Mouse (Mus musculus) layer of hippocampus, postnatal 36 days (tissue): ENCODE measurements around the gene Iqca. TPM values are rescaled to one million over a fixed set of nuclear protein-coding genes. Genes with fewer than 3 reads are reported as not detected.

Experiments
- DNase-seq, 2 experiments: peaks; one replicate each; pipeline ENCODE4 v3.0.0; 2022
- total RNA-seq, 2 experiments: library from RNA; stranded (reverse); gene quantifications; 2 replicates each; pipeline ENCODE4 v1.2.3; 2021

Iqca gene
- 1 to 10 TPM in 1 of 2 experiments, under 1 TPM in 1; 0.63 to 1.3 TPM for total RNA-seq

DNA sequence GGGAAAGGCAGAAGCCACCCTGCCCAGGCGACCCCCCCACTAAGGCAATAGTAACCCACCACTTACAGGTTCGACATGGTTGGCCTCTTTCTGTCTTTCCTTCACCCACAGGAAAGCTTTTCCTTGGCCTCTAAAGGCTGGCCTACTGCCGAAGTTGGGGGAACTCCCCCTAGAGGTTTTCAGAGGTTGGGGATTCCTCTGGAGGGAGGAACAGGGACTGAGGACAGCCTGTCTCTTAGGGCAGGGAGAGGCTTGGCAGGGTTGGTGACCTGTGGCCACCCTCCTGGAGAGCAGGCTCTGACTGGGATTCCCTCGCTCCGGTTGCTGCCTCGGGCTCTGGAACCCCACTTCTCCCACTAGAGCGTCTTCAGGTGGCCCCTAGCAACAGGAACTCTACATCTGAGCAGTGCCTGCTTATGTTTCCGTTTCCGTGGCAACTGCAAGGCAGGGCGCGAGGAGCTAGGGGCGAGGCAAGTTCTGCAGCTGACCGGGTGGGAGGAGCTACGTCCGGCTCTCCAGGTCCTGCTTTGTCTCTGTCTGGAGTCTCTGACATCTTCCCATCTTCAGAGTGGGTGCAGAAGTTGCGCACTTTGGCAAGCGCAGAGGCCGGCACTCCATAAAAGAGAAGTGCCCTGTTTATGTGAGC, at the start of gene Iqca:
TSS of gene Iqca (minus strand) at position 303 of the 646 bp plus-strand sequence.
- peak; percentile 50 to 51 for DNase-seq

GRCm38 (mm10) chr1:90202207-90202978, 49.2 kb upstream of the Iqca start:
- peak; percentile 44 to 68 for DNase-seq

GRCm38 (mm10) chr1:90201655-90202054, 48.5 kb upstream of the Iqca start:
- DNase-seq: no peak

DNA sequence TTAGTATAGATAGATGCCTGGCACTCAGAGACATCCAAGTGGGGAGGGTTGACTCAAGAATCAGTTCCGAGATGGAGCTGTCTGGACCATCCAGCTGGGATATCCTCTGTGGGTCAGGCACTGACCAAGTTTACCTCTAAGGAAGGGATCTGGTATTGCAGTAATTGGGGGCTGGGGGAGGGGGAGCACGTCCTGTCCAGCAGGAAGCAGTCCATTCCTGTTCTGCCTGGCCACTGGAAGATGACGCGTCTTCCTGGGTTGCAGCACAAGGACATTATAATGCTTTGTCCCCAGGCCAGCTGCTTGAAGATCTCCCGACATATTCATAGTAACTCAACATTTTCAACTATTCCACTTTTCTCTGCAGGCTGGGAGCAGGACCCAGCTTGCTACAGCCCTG, 48.0 kb upstream of the Iqca start:
- DNase-seq: no peak

- no peak for DNase-seq
Observed at GRCm38 (mm10) chr1:90189046-90189445, 35.8 kb upstream of the Iqca start.

GRCm38 (mm10) chr1:90186874-90187273, 33.7 kb upstream of the Iqca start:
- no peak for DNase-seq

- no peak for DNase-seq
Observed at GRCm38 (mm10) chr1:90186173-90186572, 33.0 kb upstream of the Iqca start.

- DNase-seq: no peak
Observed at GRCm38 (mm10) chr1:90183602-90184001, 30.4 kb upstream of the Iqca start.

- DNase-seq: no peak
Observed at GRCm38 (mm10) chr1:90182521-90182920, 29.3 kb upstream of the Iqca start.

- no peak for DNase-seq
Observed at GRCm38 (mm10) chr1:90180966-90181699, 27.9 kb upstream of the Iqca start.

DNA sequence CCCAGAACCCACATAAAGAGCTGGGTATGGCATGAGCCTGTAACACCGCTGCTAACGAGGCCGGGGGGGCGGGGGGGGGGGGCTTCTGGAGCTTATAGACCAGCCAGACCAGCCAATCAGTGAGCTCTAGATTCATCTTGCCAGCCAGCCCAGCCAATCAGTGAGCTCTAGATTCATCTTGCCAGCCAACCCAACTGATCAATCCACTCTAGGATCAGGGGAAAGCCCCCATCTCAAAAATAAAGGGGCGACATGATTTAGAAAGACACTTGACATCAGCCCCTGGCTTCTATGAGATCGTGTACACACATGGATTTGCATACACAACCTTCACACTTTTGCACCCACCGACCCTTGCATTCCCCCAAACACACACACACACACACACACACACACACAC, 27.3 kb upstream of the Iqca start:
- DNase-seq: no peak

DNA sequence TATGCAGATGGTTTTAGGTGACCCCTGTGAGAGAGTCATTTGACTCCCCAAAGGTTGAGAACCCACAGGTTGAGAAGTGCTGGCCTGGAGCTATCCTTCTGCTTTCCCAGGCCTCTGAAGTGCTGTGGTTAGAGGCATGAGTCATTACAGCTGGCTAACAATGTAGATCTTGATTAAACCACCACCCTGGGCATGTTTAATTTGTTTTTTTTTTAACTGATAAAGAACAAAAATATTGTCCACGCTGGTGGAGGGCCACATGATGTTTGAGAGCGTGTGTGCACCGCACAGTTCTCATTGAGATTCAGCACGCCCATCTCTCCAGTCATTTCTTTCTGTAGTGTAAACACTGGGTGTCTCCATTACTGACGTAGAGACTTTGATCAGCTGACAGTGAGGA, 24.8 kb upstream of the Iqca start:
- no peak for DNase-seq

GRCm38 (mm10) chr1:90177565-90177964, 24.4 kb upstream of the Iqca start:
- DNase-seq: no peak

DNA sequence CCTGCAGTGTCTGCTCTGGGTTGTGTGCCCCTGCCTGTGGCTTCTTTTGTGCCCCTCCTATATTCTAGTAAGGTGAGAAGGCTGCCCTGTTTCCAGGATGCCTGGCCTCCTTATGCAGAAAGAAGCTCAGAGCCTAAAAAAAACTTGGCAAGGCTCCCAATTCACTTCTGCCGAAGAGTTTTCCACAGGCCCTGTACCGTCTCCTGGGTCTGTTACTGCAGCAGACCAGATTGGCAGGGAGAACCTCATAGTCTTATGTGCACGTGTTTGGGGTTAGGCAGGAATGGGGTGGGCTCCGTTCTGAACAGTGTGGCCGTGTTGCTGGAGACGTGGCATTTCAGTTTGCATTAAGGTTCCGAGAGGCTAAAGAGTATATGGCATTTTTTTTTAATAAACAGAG, 23.0 kb upstream of the Iqca start:
- no peak for DNase-seq

GRCm38 (mm10) chr1:90174338-90174737, 21.1 kb upstream of the Iqca start:
- no peak for DNase-seq

DNA sequence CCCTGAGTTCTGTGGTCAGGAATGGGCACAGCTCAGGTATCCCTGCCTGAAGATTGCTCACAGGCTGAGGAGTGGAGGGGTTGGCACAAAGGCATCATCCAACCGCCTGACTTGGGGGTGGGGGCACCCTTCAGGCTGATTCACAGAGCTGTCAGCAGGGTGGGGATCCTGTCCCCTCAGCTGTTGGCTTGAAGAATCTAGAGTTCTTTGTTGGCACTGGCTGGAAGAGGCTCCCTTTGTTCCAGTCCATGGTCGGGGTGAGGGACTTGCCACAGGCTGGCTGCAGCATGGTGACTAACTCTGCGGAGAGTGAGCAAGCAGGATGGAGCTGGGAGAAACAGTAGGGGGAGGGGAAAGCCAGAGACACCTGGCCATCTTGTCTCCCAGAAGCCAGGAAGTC, 11.1 kb upstream of the Iqca start:
- DNase-seq: no peak

GRCm38 (mm10) chr1:90163161-90163560, 10.0 kb upstream of the Iqca start:
- no peak for DNase-seq

DNA sequence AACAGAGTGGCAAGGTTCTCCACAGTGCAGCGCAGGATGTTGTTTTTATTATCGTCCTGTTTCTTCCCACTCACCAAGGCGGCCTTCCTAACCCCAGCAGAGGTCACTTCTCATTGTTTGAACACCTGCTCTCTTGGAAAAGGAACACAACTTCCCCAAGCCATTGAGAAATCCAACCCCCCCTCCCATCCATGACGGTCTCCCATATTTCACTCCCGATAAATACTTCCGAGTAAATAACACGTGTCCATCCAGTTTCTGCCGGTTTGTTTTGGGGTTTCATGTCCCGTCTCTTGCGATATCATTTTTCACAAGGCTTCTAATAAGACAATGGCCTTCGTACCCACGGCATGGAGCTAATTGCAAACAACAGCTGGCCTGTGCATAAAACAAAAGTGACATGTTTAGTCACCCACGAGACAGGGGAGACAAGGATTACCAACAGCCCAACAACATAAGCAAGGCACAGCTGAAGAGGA, 9.2 kb upstream of the Iqca start:
- DNase-seq: no peak

GRCm38 (mm10) chr1:90161623-90162022, 8.4 kb upstream of the Iqca start:
- DNase-seq: no peak

DNA sequence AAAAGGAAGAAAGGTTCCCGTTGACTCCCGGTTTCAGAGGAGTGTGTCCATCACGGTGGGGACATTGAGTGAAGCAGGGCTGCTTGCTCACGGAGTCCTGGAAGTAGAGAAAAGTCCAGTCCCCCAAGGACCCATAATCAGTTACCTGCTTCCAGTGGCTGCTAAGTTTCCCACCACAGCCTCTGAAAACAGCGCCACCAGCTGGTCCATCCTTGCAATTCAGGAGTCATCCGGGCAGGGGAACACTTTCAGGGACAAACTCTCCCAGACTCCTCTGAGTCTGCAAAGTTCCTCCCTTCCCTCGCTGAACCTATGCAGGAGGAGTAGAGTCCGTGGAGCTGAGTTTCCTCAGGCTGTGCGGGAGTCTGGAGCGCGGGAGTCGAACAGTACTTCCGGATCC, 6.7 kb upstream of the Iqca start:
- no peak for DNase-seq

- DNase-seq: no peak
Observed at GRCm38 (mm10) chr1:90156589-90156988, 3.4 kb upstream of the Iqca start.

GRCm38 (mm10) chr1:90153787-90154186, 586 bp upstream of the Iqca start:
- no peak for DNase-seq

- DNase-seq: no peak
Observed at GRCm38 (mm10) chr1:90139729-90140128, 13.5 kb downstream of the Iqca start.
